Mouse (Mus musculus) left cerebral cortex, postnatal 36 days (tissue): ENCODE results near the gene Cela1. TPM values are rescaled to one million over a fixed set of nuclear protein-coding genes. Genes with fewer than 3 reads are reported as not detected.

Source experiments
- DNase-seq, 2 experiments: peaks; one replicate each; pipeline ENCODE4 v3.0.0; 2021 to 2022; ENCODE audit warnings: low spot score in 2 of 2, mixed read lengths in 1 of 2
- intact Hi-C: fragments of 180-260 bp; cut with DNase I; formaldehyde crosslinking; loops from one replicate; pipeline ENCODE4 v1.15.1; 2025
- total RNA-seq, 2 experiments: library from RNA; stranded (reverse); gene quantifications; 2 replicates each; pipeline ENCODE4 v1.2.3; 2021

The Cela1 gene
- total RNA-seq, 2 experiments from 2014 or later: 3.6 to 4.4 TPM

DNA sequence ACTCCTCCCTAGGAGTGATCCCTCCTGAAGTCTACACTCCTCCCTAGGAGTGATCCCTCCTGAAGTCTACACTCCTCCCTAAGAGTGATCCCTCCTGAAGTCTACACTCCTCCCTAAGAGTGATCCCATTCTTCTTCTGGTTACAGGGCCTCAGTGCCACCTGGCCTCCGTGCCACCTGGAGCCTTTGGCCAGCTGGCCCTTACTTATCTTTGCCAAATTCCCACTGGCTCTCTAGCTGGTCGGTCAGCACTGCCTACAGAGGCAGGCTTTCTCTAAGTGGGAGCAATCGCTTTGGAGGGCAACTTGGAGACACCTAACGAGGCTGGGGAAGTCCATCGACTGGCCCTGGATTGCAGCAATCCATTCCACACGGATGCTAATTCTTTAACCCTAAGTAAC, 41.6 kb downstream of the Cela1 start:
- DNase-seq: no peak
- intact Hi-C loops: no loop called here

DNA sequence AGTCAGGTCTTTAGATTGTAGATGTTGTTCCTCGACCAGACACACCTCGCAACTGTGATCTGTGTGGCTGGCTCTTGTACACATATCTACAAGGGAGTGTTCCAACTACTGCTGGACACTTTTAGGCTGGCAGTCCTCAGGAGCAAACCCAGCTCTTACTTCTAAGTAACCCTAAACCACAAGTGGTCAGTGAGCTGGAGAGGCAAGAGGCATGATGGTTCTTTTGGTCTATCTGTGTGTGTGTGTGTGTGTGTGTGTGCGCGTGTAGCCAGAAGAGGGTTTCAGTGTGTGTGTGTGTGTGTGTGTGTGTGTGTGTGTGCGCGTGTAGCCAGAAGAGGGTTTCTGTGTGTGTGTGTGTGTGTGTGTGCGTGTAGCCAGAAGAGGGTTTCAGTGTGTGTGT, 45.3 kb downstream of the Cela1 start:
- no peak for DNase-seq
- intact Hi-C loops: no loop called here

DNA sequence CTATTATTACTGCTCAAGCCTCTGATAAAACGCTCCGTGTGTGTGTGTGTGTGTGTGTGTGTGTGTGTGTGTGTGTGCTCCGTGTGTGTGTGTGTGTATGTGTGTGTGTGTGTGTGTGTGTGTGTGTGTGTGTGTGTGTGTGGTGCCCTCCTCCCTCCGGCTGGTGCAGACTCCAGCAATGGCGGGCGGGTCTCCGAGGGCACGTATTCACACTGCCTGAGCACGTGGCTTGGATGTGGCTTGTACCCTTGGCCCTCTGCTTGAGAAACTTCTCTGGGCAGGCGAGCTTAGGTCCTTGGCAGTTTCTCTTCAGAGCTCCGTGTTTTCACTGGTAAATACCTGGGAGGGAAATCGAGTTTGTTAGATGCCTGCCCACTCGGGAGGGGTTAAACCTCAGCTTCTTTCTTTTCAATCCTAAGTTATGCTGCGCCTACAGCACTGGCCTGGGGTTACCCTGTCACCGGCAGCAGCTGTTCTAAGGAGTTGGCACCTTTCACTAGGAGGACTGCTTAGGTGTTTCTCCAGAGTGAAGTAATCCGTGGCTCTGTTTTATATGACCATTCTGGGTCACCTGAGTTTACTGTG, 46.4 kb downstream of the Cela1 start:
- intact Hi-C loops: no loop called here
- DNase-seq: no peak

DNA sequence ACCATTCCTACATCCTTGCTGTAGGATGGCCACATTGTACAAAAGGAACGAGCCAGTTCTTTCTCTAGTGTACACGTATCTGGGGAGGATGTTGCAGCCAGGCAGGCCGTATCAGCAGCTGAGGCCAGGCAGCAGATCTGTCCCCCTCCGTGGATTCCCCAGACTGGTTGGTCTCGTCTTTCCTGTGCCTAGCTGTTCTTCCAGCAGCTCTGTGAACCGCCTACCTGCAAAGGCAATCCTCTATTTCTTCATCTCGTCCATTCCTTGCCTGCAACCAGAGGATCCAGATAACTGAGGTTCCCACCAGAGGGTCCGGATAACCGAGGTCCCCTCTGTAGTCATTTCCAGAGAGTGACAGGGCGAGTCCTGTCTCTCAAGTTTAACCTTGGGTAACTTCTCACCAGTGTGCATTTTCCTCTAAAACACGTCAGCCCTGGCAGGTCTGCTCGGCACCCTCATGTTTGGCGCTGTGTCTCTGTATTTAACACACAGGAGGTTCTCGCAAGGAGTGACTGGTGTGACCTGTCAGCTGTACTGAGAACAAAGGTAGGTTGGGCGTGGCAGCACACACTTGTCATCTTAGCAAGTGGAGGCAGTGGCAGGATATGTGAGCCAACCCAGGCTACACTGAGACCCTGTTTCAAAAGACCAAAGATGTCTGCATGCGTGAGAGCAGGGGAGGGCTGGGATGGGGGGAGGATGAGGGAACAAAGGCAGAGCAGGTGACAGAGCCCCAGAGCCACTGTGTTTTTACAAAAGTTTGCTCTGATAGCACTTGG, 47.6 kb downstream of the Cela1 start:
- intact Hi-C loops: no loop called here
- DNase-seq: no peak

DNA sequence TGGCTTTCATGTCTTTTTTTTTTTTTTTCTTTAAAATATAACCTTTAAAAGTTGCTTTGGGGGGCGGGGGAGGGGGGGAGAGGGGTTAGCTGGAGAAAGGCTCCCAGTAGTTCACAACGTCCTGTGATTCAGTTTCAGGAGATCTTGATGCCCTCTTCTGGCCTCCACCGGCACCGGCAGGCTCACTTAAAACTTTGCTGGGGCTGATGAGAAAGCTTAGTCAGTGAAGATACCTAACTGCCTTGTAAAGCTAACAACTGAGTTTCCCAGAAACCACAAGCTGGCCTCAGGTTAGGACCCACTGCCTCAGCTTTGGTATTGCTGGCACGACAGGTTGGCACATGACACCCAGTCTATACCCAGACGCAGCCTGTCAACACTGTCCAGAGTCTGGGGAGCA, 50.1 kb downstream of the Cela1 start:
- DNase-seq: no peak
- intact Hi-C loops: no loop called here

DNA sequence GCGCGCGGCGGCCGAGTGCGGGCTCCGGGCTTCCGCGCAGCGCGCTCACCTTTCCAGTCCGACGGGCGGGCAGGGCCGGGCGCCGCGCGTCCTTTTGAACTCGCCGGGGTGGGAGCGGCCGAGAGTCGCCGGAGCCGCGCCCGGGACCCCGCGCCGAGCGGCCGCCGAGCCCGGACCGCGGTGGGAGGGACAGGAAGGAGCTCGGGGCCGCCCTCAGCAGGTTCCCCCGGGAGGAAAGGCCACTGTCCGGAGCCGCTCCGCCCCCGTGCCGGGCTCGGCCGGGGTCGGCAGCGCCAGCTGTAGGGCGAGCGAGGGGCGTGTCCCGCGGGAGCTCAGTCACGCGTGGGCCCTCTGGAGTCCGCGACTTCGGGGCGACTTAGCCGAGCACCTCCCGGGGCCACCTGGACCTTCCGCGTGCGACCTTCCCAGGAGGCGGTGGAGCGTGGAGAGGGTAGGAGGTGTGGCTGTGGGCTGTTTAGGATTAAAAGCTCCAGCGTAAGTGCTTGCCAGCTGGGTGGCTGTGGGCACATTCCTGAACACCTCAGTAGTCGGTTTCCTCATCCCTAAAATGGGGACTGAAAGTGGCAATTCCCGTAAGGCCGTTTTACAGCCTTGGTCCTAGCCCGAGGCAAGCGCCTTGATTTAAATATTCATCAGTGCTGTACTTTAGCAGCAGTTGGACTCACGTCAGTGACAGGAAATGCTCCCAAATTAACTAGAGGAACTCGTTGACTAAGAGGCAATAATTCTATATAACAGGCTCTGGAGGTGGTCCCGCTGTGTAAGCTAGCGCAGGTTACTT, 50.8 kb downstream of the Cela1 start, which contains the start of gene Smagp:
Gene Smagp (minus strand): TSS at position 241 of the 802 bp plus-strand sequence.
- DNase-seq: no peak
- intact Hi-C loops: no loop called here

DNA sequence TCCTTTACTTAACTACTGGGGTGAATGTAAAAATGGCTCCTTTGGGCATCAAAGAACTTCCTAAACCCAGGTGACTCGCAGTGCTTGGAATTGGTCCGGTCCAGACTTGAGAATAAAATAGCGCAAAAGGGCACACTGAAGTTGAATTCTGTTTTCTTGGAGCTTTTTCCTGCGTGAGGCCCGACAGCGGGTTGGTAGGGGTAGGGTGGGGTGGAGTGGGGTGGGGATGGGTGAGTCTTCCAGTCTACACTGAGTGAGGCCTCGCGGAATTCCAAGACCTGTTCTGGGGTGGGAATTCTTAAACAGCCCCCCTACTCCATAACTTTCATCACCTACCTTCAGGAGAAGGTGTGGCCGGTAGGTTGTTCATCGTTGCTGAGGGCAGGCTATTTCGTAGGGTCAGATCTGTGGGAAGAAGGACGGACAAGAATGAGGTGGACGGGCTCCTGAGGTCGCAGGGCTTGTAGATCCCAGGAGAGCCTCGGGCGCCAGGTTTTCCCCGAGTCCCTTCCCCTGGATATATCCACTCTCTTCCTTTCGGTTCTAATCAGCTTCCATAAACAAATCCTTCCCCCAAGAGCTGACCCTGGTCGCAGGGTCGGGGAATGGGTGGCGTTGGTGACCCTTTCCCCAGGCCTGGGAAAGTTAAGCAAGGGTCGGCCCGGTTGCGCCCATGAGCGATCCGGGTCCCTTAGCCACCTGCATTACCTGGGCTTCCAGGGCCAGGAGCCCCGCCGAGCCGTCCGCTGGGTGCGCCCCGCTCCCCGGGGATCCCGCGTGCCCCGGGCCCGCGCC, 51.7 kb downstream of the Cela1 start:
- no peak for DNase-seq
- intact Hi-C loops: no loop called here

DNA sequence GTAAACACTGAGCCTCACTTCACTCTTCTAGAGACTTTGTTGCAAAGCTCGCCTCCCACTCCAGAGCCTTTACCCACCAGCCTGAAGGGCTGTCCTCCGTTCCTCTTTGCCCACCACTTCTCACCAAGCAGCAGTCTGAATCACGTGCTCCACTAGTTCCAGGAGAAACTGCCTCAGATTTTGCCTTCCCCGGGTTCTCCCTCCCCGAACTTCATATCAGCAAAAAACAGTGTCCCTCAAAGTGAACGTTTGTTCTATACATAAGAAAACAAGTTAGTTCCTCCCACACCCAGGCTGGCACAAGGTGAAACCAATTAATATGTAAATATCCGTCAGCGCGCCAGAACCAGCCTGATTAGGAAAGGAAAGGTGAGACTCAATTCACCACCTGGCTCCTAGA, 52.5 kb downstream of the Cela1 start:
- intact Hi-C loops: no loop called here
- no peak for DNase-seq

DNA sequence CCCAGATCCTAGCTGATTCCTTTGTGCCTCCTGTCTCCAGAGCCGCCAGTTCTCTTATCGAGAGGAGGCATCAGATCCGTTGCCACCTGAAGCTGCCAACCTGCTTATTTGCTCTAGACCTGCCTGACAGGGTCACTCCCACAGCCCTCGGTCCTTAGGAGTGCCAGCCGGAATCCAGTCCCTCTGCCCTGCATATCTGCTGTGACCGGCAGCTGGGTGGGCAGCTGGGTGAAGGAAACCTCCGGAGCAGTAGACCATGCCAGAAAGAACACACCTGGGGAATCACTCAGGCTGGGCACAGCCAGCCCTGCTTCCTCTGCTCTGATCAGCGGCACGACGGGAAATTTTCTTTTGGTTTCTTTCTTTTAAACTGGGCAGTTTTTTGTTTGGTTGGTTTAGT, 54.4 kb downstream of the Cela1 start:
- intact Hi-C loops: no loop called here
- DNase-seq: no peak

DNA sequence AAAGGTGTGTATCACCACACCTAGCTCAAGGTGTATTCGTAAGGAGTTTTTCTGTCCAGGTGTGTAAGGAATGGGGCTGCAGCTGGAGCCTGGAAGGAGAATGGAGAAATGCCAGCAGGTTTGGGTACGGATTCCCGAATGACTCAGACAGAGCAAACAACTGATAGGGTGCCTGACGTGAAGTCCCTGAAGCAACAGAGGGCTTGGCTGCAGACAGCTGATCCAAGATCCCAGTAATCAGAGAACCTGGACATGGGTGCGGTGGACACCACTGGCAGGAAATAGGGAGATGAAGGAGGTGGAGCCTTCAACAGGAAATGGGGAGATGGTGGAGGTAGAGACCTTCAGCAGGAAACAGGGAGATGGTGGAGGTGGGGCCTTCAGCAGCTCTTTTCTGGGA, 55.4 kb downstream of the Cela1 start:
- DNase-seq: no peak

DNA sequence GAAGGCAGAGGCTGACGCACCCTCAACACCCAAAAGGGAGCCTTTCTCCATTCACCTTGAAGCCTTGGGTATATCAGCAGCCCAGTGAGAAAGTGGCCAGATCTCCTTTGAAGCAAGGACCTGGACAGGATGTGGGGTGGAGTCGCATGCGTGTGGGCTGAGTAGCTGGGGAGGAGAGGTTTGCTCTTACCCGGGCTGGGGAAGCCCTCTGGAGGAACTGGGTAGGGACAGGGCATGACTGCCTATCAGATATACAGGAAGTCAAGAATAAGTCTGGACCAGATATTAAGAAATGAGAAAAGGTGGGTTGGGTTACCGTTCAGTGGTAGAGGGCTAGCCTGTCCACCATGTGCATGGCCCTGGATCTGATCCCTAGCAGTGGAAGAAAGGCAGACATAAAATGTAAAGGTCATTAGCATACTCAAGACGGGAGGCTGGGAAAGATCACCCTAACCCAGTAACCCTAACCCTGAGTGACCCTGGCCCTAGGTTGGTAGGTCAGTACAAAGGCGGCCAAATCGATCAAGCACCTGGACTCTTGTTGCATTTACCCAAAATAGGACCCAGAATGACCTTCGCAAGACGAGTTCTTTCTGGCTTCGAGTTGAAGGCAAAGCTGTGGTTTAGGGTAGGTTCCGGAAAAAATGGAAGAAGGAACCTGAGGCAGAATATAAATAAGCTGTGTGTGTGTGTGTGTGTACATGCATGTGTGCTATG, 56.1 kb downstream of the Cela1 start:
- intact Hi-C loops: no loop called here
- DNase-seq: no peak

More for the DNA sequence above, 55.4 kb downstream of the Cela1 start:
- intact Hi-C loops: no loop called here

DNA sequence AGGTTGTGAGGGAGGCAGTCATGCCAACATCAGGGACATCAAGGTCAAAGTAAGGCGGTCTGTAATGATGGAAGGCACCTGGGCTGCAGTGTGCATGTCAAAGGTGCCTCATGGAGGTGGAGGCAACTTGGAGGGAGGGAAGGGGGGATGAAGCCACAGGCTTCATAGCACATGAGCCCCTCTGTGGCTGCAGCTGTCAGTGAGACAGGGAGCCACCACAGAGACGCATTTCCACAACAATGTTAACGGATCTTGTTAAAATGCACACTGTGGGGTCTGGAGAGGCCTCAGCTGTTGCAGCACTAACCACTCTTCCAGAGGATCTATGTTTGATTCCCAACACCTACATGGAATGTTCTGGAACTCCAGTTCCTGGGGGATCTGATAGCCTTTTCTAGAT, 57.6 kb downstream of the Cela1 start:
- intact Hi-C loops: no loop called here

DNA sequence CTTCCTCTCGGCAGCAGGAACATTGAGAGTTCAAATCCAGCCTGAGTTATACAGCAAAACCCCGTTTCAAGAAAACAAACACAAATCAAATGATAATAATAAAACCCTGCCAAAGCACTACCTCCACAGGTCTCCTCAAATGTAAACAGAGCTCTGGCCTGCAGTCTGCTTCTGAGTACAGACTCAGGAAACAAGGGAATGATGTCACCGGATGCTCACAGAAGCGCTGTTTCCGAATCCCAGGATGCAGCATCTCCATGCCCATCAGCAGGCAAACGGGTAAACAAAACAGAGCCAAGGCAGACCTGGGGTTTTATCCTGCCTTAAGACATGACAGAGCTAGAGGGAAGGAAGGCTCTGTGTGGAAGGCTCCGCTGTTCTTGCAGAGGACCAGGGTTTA, 58.9 kb downstream of the Cela1 start:
- intact Hi-C loops: no loop called here
- no peak for DNase-seq

More for the DNA sequence above, 57.6 kb downstream of the Cela1 start:
- no peak for DNase-seq

DNA sequence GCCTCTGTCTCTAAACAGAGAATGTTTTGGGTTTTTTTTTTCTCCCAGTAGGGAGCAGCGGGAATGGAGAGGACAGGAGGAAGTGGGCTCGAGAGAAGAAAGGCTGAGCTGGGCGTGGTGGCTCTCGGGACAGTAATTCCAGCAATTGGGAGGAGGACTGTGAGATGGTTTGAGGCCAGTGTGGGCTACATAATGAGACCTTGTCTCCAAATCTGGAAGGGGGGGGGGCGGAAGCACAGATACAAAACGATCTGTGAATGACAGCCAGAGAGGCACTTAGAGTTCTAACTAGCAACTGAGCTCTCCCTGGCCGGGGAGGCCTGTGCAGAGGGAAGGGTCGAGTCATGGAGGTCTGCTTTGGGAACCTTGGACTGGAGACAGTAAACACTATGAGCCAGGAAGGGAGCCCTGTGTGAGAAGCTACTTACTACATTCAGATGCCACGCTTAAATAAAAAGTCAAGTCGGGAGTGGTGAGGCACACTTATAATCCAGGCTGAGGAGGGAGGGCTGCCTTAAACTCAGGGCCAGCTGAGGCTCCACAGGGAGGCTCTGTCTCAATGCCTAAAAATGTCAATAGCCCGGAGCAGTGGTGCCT, 59.8 kb downstream of the Cela1 start:
- no peak for DNase-seq
- intact Hi-C loops: no loop called here

DNA sequence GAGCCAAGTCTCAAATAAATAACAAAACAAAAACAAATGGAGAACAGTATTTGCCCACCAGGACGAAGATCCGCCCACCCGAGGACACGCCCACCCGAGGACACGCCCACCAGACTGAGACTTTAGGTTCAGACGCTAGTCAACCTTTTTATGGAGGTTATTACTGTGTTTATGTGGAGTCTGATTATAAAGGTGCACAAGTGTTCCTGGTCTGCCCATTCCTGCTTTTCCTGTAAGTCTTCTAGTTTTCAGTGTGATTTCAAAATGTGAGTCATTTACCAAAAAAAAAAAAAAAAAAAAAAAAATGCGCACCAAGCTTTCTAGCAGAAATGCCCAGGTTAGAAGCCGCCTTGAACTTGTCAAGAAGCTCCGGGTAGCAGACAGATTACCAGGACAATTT, 60.4 kb downstream of the Cela1 start:
- DNase-seq: no peak
- intact Hi-C loops: no loop called here

DNA sequence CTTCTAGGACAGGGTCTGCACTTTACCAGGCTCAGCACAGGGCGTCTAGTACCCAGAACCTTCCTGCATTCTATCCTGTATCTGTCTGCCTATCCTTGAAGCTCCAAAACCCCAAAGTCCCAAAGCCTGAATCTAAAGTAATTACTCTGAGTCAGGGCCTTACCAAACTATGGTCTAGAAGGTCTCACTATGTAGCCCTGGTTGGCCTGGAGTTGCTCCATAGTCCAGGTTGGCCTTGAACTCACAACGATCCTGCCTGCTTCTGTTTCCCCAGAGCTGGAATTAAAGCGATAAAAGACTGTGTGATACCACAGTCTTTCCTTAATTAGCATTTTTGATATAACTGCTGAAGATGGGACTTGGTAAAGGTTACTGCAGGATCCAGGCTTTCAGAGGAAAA, 63.3 kb downstream of the Cela1 start:
- intact Hi-C loops: no loop called here
- DNase-seq: no peak
